Mouse (Mus musculus) brown adipose tissue, adult 24 weeks (tissue): ENCODE measurements around the gene Asic4. TPM values are rescaled to one million over a fixed set of nuclear protein-coding genes. Genes with fewer than 3 reads are reported as not detected.

Experiments
- H3K27ac ChIP-seq: fragments of 200-500 bp; replicated peaks from 2 replicates; pipeline ENCODE4 v1.5.1; 2012; ENCODE audit warnings: low read depth, mild to moderate bottlenecking, low read length
- H3K4me1 ChIP-seq: fragments of 200-500 bp; 2 replicates; pipeline ENCODE4 v1.6.1; 2012; ENCODE audit warnings: low read length, mixed read lengths; ENCODE audit not compliant: control insufficient read depth, insufficient read depth, insufficient read length
- H3K4me3 ChIP-seq: fragments of 200-500 bp; 2 replicates; pipeline ENCODE4 v1.5.1; 2012; ENCODE audit warnings: low read depth, mild to moderate bottlenecking, low read length, moderate library complexity; ENCODE audit not compliant: insufficient read depth
- polyA plus RNA-seq: library from polyadenylated mRNA; stranded (reverse); fragments of >200 nt; gene quantifications from 2 replicates; pipeline ENCODE4 v1.2.4, GENCODE M21; 2012; ENCODE audit not compliant: missing spikeins, insufficient read depth, insufficient read length

The Asic4 gene
- polyA plus RNA-seq, 1 experiment: not detected

GRCm38 (mm10) chr1:75435475-75436328 lies 14.5 kb upstream of the Asic4 start, which contains the start of gene Gmppa:
Gene Gmppa, plus strand, starts transcription at chr1:75435930.
- peak within 1 kb of the TSS; percentile 45 for H3K27ac ChIP-seq
- H3K4me3 ChIP-seq: peak within 1 kb of the TSS; percentile 72
- H3K4me1 ChIP-seq: peaks cover 2% of the 10 kb centered on the region; the same call in 1 of the 2 replicates

GRCm38 (mm10) chr1:75438782-75439181 lies 11.5 kb upstream of the Asic4 start:
- H3K27ac ChIP-seq: no peak overlapping the region
- no peak overlapping the region for H3K4me3 ChIP-seq
- peaks cover 2% of the 10 kb centered on the region; the same call in 1 of the 2 replicates for H3K4me1 ChIP-seq

- H3K27ac ChIP-seq: no peak overlapping the region
- H3K4me3 ChIP-seq: no peak overlapping the region
- peaks cover 2% of the 10 kb centered on the region; the same call in 1 of the 2 replicates for H3K4me1 ChIP-seq
Observed at GRCm38 (mm10) chr1:75440661-75441060, 9.6 kb upstream of the Asic4 start.

DNA sequence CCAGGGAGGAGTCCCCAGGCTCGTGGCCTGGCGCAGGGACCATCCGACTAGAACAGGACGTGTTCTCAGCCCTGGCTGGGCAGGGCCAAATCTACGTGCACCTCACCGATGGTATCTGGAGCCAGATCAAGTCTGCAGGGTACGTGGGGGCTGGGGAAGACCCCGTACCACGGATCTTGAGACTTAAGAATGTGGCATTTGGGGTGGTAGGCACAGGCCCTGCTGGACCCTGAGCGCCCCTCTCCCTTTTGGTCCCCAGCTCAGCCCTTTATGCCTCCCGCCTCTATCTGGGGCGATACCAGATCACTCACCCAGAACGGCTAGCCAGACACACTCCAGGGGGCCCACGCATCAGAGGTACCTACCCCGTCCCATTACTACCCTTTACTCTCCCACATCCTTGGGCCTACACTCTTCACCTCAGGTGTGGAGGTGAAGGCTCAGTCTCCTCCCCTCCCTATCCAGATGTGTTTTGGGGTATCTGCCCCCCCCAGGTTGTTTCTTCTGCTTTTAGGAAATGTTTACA lies 8.7 kb upstream of the Asic4 start:
- H3K4me1 ChIP-seq: no peaks in the 10 kb centered on the region; the same call in 1 of the 2 replicates
- no peak overlapping the region for H3K27ac ChIP-seq
- H3K4me3 ChIP-seq: no peak overlapping the region

DNA sequence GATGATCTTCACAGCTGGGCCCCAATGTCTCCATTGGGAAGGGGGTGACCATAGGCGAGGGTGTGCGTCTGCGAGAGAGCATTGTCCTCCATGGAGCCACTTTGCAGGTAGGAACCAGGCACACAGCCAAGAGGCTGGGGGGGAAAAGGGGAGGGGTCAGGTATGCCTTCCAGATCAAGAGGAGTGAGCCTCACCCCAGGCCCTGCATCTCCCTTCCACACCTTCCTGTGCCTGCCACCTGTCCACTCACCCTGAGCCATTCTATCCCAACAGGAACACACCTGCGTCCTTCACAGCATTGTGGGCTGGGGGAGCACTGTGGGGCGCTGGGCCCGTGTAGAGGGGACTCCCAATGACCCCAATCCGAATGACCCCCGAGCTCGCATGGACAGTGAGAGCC lies 8.1 kb upstream of the Asic4 start:
- Histone ChIP-seq H3K27ac (no peak overlapping the region), H3K4me1 (no peaks in the 10 kb centered on the region), H3K4me3 (no peak overlapping the region)

DNA sequence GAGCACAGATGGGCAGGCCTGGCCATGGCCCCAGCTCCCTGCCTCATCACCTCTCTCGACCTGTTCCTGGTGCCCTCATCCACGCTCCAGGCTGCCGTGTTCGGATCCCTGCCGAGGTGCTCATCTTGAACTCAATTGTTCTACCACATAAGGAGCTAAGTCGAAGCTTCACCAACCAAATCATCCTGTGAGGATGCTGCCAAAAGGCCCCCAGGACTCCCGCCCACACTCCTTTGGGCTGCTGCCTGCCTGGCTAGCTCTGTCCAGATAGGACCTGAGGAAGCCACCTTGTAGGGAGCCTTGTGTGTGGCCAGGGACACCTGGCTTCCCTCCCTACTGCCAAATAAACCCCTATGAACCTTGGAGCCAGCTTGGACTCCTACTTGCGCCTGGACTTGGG lies 7.4 kb upstream of the Asic4 start:
- no peaks in the 10 kb centered on the region for H3K4me1 ChIP-seq
- H3K4me3 ChIP-seq: no peak overlapping the region
- no peak overlapping the region for H3K27ac ChIP-seq

DNA sequence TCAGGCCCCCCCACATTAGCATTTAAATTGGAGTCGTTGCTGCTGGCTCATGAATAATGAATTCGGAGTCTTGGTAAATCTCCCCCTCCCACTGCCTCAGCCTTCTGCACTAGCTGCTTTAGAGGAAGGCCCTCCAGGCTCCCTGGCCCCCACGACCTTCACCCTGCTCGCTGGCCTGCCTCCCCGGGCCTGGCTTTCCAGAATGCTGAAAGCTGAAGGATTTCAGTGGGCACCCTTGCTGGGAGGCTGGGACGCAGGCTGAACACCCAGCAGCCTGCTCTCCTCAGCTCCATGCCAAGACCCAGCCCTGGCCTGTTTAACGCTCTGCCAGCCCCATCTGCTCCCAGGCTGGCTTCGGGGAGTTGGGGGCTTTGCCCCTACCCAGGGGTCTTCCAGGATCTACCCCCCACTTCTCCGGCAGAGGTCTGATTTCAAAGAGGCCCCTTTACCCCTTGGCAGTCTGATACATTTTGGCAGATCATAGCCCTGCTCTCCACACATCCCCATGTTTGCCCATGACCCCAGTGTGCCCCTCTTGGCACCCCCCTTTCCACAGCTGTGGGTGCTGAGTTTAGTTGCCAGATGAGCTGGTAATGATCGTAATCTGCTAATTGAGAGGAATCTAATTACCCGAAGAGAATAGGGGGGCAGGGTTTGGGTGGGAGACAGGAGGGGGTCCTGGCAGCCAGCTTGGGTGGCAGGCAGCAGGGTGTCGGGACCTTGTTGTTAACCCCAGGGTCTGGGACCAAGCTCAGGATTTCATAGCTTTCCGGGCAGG lies 6.8 kb upstream of the Asic4 start:
- Histone ChIP-seq H3K4me3 (no peak overlapping the region), H3K4me1 (no peaks in the 10 kb centered on the region), H3K27ac (no peak overlapping the region)

GRCm38 (mm10) chr1:75444208-75444607 lies 6.0 kb upstream of the Asic4 start:
- Histone ChIP-seq H3K4me3 (no peak overlapping the region), H3K27ac (no peak overlapping the region), H3K4me1 (no peaks in the 10 kb centered on the region)

- H3K4me1 ChIP-seq: no peaks in the 10 kb centered on the region
- no peak overlapping the region for H3K4me3 ChIP-seq
- no peak overlapping the region for H3K27ac ChIP-seq
Observed at GRCm38 (mm10) chr1:75445141-75445701, 5.0 kb upstream of the Asic4 start.

- Histone ChIP-seq H3K4me3 (no peak overlapping the region), H3K27ac (no peak overlapping the region), H3K4me1 (no peaks in the 10 kb centered on the region)
Observed at GRCm38 (mm10) chr1:75445751-75446611, 4.3 kb upstream of the Asic4 start.

- Histone ChIP-seq H3K4me3 (no peak overlapping the region), H3K4me1 (no peaks in the 10 kb centered on the region), H3K27ac (no peak overlapping the region)
Observed at GRCm38 (mm10) chr1:75446656-75447055, 3.6 kb upstream of the Asic4 start.

DNA sequence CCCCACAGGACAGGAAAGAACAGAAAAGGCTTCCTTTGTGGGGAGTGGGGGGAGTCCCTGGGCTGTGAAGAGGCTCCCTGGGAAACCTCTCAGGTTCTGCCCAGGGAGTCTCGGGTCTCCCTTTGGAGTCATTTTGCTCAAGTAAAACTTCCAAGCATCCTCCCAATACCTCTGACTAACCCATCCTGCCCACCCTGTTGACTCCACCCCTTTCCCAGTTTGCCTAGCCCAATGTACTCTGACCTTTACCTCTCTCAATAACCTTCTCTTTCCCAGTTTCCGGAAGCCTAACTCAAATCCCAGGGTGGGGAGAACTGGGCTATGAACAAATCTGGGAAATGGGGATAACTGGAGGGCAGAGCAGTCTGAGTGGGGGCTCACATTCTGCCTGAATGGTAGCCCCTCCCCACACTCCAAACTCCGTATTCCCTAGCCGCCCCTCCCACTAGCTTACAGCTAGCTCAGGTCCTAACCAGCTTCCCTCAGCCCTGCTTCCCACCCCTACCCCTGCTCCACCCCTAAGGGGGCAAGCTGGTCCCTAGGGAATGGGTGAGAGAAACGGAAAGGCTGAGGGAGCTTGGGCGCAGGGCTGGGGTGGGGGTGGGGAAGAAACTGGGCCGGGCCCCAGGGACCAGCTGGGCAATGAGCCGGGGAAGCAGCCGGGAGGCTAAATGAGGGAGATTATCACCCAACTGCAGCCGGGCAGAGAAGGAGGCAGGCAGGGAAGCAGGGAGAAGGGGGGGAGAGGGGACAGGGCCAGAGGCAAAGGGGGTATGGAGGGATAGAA lies 2.8 kb upstream of the Asic4 start:
- Histone ChIP-seq H3K4me3 (no peak overlapping the region), H3K4me1 (no peaks in the 10 kb centered on the region), H3K27ac (no peak overlapping the region)

- H3K4me3 ChIP-seq: no peak overlapping the region
- no peaks in the 10 kb centered on the region for H3K4me1 ChIP-seq
- H3K27ac ChIP-seq: no peak overlapping the region
Observed at GRCm38 (mm10) chr1:75448052-75448431, 2.2 kb upstream of the Asic4 start.

DNA sequence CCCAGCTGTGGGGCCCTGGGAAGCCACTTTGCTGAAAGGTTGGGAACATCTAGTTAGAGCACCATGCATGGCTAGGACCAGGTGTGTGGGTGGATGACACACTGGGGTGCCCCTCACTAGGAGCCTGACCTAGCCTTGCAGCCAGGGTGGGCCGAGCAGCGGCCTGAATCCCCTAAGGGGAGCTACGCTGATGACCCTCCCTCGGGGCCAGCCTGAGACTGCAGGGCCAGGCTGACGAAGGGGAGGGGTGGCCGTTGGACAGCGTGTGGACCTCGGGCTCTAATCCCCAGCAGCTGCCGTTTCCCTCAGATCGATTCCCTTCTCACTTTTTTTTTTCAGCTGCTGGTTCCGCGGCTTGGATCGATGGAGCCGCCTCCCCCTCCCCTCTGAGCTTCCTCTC lies 1.3 kb upstream of the Asic4 start:
- H3K4me3 ChIP-seq: no peak overlapping the region
- no peak overlapping the region for H3K27ac ChIP-seq
- H3K4me1 ChIP-seq: no peaks in the 10 kb centered on the region
